Mouse (Mus musculus) mature B cell (primary cell): Measurements from ENCODE around the gene Scai.
"Not testable (repeated sequence)": the region's sequence is repeated elsewhere in the genome, so short reads cannot be mapped to it uniquely, and the experiment has no call there.

ENCODE experiments used
- in situ Hi-C: fragments of 300-500 bp; cut with MboI; formaldehyde crosslinking; loops from 2 replicates; pipeline ENCODE4 v1.14.3; 2019

Gene Scai

GRCm38 (mm10) chr2:39129526-39130326 lies 60.8 kb downstream of the Scai start:
- in situ Hi-C loops: no loop called here

- in situ Hi-C loops: no loop called here
Measured at GRCm38 (mm10) chr2:39124167-39124566, 66.4 kb downstream of the Scai start.

GRCm38 (mm10) chr2:39121137-39121536 lies 69.4 kb downstream of the Scai start:
- in situ Hi-C loops: no loop called here

GRCm38 (mm10) chr2:39116583-39116982 lies 74.0 kb downstream of the Scai start:
- in situ Hi-C loops: no loop called here

- in situ Hi-C loops: no loop called here
Measured at GRCm38 (mm10) chr2:39114093-39114492, 76.4 kb downstream of the Scai start.

DNA sequence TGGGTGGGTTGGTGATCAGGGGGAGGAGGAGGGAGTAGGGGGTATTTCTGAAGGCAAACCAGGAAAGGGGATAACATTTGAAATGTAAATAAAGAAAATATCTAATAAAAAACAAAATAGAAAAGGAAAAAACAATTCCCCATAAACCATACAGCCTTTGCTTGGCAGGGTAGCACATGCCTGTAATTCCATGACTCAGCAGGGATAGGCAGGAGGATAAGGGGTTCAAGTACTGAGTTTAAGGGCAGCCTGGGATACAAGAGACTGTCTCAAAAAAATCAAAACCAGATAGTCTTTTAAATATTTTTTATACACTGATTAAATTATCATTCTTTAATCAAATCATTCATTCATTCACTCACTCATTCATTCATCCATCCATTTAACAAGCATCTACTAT lies 80.0 kb downstream of the Scai start:
- in situ Hi-C loops: no loop called here

DNA sequence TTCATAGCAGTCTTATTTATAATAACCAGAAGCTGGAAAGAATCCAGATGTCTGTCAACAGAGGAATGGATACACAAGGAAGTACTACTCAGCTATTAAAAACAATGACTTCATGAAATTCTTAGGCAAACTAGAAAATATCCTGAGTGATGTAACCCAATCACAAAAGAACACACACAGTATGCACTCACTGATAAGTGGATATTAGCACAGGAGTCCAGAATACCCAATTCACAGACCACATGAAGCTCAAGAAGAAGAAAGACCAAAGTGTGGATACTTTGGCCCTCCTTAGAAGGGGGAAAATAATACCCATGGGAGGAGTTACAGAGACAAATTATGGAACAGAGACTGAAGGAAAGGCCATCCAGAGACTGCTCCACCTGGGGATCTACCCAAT lies 80.8 kb downstream of the Scai start:
- in situ Hi-C loops: not testable (repeated sequence)

- in situ Hi-C loops: not testable (repeated sequence)
Measured at GRCm38 (mm10) chr2:39099951-39100350, 90.6 kb downstream of the Scai start.

- in situ Hi-C loops: no loop called here
Measured at GRCm38 (mm10) chr2:39097993-39098392, 92.5 kb downstream of the Scai start.

DNA sequence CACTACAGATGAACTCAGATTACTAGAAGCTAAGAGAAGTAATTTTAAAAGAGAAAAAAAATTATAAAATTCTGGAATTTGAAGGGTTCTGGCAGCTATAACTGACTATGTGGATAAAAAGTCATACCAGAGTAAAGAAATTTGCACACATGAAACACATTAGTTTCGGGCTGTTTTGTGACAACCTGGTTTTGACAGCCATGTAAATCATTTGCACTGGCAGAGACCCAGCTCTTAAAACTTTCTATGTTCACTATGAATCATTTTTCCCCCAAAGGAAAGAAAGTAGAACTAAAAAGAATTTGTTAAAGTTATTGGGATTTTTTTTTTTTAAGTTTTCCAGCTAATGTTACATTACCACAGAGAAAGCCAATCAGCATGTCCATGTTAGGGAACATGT lies 98.6 kb downstream of the Scai start:
- in situ Hi-C loops: no loop called here

DNA sequence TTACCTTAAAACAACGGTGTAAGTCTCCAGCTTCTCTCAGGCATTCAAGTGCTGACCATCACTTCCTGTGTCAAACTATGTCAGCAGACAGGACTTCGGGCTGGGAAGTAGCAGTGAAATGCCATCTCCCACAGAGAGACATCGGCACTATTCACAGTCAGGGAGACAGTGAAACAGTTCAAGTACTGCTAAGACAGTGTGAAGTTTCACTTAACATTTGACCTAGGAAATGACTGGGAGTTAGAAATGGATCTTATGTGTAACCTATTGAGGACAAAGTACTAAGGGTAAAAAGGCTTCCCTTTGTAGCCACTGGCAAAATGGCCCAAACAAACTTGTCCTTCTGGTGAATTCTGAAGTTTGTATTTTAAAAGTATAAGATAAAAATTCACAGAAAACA lies 107.8 kb downstream of the Scai start:
- in situ Hi-C loops: no loop called here

DNA sequence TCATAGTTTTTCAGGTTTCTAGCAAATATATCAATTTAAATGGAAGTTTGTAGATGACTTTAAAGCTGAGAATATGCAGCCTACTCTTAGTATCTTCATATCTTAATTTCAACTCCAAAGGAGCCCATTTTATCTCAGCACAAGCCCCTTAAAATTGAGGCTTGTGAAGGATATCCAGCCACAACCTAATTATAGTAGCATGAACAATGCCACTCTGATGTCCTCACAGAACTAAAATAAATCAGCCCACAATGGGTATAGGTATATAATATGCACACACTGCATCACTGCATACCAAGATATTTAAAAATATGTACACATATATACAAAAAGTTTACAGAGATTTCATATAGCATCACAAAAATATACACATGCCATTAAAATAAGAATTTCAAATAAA lies 119.9 kb downstream of the Scai start:
- in situ Hi-C loops: no loop called here

DNA sequence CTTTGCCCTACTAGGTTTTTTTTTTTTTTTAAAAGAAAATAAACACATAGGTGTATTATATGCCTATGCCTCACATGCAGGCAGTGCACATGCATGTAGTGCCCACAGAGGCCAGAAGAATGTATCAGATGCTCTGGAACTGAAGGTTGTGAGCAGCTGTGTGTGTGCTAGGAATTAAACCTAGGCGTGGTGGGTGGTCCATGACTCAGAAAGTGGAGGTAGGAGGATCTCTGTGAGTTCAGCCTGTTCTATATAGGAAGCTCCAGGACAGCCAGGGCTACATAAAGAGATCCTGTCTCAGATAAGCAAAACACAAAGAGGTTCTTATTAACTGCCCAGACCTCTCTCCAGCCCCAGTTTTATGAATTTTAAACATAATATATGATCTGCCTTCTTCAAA lies 121.4 kb downstream of the Scai start:
- in situ Hi-C loops: no loop called here

DNA sequence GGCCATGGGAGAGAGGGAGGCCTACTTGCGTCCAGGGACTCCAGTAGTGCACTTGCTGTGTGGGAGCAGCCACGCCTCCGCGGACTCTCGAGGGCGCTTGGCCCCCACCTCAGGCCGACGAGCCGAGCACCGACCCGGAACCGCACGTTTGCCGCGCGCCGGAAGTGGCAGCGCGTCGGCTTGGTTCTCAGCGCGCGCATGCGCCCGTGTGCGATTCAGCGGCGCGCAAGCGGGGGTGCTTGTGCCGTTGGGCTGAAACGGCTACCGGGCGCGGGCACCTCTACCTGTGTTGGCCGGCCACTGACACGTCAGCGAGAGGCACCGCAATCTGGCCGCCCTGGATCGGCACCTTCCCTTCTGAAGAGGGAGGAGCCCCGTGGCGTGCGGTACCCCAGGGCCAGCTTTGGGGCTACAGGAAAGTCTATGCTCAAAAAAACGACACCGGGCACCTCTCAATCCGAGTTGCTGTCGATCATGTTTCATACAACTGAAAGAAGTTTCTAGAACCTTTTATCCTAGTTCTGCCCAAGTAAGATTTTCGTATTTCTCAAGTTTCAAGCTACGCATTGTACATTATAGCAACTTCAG lies 125.0 kb downstream of the Scai start, which contains the start of gene Golga1:
Gene Golga1 (minus strand): TSS at position 142 of the 588 bp plus-strand sequence.
- in situ Hi-C loops: no loop called here

DNA sequence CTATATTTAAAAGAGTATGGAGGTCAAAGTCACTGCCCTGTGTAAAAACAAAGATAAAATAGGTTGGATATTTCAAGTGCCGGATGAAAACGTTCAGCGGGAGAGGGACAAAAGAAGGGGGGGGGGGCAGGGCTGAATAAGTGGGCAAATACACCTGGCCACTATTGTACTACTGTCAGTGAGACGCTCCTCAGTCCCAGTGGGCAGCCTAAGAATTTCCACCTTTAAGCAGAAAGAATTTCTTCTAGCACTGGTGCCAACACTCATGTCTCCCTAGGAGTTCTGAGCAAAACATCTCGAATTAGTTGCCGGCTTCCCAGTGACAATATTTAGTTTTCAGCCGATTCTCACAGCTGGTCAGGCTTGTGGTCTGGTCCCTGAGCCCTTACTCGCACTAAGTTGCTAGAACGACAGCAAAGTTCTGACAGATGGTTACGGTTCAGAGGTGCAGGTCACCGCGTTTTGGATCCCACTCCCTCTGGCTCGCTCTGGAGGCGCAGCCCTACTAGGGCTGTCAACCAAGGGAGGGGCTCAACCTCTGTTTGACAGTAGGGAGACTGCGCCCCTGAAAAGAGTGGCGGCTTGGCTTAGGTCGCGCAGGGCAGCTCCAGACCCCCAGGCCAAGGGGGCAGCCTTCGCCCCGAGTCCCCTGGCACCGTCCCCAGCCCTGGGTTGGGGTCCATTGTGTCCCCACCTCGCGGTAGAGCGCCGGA lies 125.7 kb downstream of the Scai start:
- in situ Hi-C loops: no loop called here

DNA sequence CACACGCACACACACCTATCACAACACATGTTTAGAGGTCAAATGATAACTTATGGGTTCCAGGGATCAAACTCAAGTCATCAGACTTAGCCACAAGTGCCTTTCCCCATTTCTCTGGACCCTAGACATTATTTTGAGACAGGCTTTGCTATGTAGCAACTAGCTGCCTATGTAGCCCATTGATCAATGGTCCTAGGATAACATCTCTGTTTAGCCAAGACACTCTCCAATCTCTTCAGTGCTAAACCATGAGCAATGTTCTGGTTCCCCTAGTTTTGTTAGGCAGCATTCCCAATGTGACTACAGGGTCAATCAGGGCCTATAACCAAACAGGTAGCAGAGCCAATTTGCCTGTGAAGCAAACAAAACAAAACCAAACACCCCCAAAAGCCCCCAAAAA lies 142.0 kb downstream of the Scai start:
- in situ Hi-C loops: no loop called here

- in situ Hi-C loops: no loop called here
Measured at GRCm38 (mm10) chr2:39040215-39040614, 150.3 kb downstream of the Scai start.

- in situ Hi-C loops: no loop called here
Measured at GRCm38 (mm10) chr2:39031611-39032010, 158.9 kb downstream of the Scai start.

DNA sequence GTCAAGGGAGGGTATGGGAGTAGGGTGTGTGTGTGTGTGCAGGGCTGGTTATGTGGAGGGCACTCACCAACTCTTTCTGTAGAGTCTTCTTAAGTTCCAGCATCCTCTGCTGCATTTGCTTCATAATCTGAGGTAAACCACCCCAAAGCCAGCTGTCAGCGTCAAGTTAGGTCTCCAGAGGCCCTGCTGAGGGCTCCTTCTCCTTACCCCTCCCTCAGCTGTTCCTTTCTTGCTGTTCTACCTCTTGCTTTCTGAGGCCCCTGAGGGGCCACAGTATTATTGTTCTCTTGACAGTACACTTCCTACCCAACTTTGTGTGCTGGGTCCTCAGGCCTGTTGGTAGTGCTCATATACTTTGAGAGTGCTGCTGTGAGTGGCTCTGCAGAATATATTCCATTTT lies 170.5 kb downstream of the Scai start:
- in situ Hi-C loops: no loop called here

DNA sequence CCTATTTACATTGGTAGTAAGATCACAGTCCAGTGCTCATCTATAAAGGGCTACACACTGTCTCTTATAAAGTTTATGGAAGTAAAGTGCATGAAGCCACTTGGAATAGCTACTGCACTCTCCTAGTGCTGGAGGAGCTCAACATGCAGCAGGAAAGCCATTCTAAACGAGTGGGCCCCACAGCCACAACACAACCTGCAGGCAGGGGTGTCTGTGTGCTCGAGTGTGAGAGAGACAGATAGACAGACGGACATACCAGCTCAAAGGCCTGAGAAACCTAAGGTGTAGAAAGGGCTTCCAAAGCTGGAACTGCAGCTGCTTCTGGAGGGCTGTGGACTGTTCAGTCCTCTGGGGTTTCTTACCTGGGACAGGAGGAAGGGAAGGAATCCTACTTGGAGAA lies 174.0 kb downstream of the Scai start:
- in situ Hi-C loops: no loop called here
